Mouse (Mus musculus): ENCODE results near the gene Tcam1.

Gene Tcam1

GRCm38 (mm10) chr11:106273311-106273684 lies 3.2 kb upstream of the Tcam1 start:
- DNase-seq (ENCODE audit: low spot score), result no peak

- DNase-seq (ENCODE audit: low spot score), result no peak
These were observed 2.7 kb upstream of the Tcam1 start for GRCm38 (mm10) chr11:106273811-106274210.

- DNase-seq (ENCODE audit: low spot score), result no peak
These were observed 2.1 kb upstream of the Tcam1 start for GRCm38 (mm10) chr11:106274374-106274773.

- no peak for DNase-seq (ENCODE audit: low spot score)
These were observed 1.5 kb upstream of the Tcam1 start for GRCm38 (mm10) chr11:106274971-106275411.

DNA sequence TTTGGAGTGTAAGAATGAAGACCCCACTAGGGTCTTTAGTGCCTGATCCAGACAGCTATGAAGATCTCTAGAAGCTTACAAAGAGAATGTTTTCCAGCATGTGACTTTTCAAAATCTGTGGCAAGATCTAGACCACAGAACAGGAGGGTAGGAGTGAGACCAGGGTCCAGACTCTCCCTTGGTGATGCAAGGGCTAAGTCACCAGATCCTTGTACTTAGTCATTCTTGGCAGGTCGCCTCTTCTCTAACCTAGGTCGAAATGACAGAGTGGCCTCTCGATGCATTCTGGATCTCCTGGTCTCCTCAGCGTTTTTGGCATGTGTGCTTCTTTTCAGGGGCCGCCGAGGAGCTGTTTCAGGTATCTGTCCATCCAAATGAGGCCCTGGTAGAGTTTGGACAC lies 6.0 kb downstream of the Tcam1 start:
- no peak for DNase-seq (ENCODE audit: low spot score)

- no peak for DNase-seq (ENCODE audit: low spot score)
These were observed 6.9 kb downstream of the Tcam1 start for GRCm38 (mm10) chr11:106283371-106283770.

DNA sequence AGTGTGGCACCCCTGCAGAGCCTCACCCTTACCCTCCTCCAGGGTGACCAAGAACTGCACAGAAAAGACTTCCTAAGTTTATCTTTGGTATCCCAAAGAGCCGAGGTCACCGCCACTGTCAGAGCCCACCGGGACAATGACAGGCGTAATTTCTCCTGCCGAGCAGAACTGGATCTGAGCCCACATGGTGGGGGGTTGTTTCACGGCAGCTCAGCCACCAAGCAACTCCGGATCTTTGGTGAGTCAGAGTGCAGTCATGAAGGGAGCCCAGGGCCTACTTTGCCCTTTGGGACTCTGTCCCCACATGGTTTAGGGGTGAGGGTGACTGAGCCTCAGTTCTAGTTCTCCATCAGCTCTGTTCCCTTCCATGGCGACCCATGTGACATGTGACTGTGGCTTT lies 7.7 kb downstream of the Tcam1 start:
- no peak for DNase-seq (ENCODE audit: low spot score)

- no peak for DNase-seq (ENCODE audit: low spot score)
These were observed 9.7 kb downstream of the Tcam1 start for GRCm38 (mm10) chr11:106286206-106286605.

DNA sequence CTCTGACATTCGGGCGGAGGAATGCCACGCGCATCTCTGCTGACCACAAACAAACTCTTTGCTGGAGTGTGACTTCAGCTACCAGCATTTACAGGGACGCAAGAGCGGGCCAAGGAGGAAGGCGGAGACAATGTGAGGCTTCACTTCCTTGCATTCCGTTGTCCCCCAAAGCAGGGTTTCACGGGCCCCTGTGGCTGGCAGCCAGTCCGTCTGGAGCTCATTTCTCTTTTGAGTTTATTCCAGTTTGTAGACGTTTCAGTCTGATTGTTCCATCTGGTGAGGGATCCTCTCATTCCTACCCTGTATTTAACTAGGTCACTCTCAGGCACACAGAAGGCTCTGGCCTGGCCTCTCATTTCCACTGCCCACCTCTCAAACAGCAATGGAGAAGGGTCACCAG lies 10.5 kb downstream of the Tcam1 start:
- DNase-seq (ENCODE audit: low spot score), result no peak

DNA sequence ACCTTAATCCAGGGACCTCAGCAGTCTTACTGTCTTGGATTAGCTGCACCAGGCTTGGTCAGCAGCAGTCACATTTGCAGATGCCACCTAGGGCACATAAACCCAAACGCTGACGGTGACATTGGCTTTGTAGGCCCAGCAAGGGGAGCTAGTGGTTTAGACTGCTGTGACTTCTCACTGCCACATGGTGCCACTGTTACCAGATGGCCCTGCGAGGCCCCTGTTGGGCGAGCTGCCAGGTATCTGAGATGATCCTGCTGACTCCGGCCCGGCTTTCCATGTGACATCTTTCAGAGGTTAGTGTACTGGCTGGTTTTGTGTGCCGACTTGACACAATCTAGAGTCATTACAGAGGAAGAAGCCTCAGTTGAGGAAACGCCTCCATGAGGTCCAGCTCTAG lies 12.9 kb downstream of the Tcam1 start:
- DNase-seq (ENCODE audit: low spot score), result no peak

DNA sequence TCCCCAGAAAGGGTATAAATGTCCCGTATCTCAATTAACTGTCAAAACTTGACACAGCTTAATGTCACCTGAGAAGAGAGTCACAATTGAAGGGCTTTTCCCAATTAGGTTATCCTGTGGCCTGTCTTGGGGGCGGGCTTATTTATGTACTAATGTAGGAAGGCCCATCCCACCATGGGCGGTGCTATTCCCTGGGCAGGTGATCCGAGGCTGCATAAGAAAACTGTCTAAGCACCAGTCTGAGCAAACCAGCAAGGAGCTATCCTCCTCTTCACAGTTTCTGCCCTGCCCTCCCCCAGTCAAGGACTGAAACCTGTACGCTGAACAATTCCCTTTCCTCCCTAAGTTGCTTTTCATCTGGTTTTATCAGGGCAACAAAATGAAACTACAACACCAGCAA lies 13.9 kb downstream of the Tcam1 start:
- DNase-seq (ENCODE audit: low spot score), result no peak

- DNase-seq (ENCODE audit: low spot score), result no peak
These were observed 15.4 kb downstream of the Tcam1 start for GRCm38 (mm10) chr11:106291861-106292260.

- no peak for DNase-seq (ENCODE audit: low spot score)
These were observed 25.3 kb downstream of the Tcam1 start, which contains the start of gene Gh for GRCm38 (mm10) chr11:106301765-106302164. TSS of gene Gh (minus strand) at chr11:106301865.

GRCm38 (mm10) chr11:106302634-106303033 lies 26.2 kb downstream of the Tcam1 start:
- DNase-seq (ENCODE audit: low spot score), result no peak

DNA sequence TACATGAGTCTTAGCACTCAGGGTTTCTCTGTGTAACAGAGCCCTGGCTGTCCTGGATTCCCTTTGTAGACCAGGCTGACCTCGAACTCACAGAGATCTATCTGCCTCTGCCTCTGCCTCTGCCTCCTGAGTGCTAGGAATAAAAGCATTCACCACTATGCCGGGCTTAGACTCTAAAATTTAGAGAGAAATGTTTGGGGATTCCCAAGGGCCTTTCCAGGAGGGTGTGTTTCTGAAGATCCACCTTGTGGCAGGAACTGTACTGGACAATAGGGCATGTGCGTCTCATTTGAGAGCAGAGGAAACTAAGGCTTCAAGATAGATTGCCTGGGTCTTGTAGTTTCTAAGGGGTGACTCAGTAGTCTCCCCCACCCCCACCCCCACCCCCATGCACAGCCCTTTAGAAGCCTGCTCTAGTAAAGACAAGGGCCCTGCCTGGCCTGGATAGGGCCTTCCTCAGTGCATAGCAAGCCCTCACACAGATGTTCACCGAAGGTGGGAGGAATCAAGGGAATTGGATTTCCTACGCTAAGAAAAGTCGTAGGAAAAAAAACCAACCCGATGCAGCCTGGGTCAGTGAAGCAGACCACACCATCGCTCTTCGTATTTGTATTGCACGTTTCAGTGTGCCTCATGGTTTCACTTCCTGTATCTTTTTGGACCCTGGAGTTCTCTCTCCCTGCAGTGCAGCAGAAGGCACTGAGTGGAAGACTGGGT lies 29.0 kb downstream of the Tcam1 start:
- no peak for DNase-seq (ENCODE audit: low spot score)

DNA sequence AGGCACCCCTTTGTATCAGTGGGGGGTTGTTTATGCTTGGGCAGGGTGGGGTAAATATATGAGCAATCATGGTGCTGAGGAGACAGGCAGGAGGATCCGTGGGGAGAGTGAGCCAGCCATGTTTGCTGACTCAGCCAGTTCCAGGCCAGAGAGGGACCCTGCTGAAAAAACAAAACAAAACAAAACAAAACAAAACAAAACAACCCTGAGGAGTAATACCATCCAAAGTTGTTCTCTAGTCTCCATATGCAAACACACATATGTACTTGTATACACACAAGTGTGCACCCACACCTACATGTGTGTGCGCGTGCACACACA lies 29.6 kb downstream of the Tcam1 start:
- DNase-seq (ENCODE audit: low spot score), result no peak

DNA sequence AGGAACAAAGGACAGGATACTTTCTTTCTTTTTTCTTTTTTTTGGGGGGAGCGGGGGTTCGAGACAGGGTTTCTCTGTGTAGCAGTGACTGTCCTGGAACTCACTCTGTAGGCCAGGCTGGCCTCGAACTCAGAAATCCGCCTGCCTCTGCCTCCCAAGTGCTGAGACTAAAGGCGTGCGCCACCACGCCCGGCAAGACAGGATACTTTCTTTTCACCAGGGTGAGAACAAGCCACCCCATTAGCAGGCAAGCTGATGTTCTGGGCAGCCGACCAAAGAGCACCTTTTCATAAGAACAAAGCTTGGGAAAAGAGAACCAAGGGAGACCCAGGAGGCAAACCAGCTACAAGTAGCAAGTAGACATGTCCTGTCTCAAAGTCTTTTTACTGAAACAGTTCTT lies 30.3 kb downstream of the Tcam1 start:
- no peak for DNase-seq (ENCODE audit: low spot score)

GRCm38 (mm10) chr11:106307432-106307831 lies 31.0 kb downstream of the Tcam1 start:
- no peak for DNase-seq (ENCODE audit: low spot score)

- no peak for DNase-seq (ENCODE audit: low spot score)
These were observed 31.7 kb downstream of the Tcam1 start for GRCm38 (mm10) chr11:106308162-106308561.

DNA sequence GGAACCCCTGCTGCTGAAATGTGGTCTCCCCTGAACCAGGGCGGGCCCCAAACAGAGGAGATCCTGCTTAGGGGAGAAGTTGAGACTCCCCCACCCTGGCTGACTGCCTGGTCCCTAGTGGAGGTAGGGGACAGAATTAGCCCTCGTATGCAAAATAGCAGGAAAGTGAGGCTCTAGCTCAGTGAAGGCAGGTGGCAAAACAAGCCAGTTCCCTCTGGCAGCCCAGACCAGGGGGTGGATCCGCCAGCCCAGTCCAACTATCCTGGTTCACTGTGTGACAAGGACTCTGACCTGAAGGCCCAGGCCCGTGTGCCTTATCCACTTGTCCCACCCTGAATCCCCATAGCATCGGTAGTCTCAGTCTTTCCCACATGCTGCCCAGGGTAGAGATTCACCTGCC lies 33.7 kb downstream of the Tcam1 start:
- no peak for DNase-seq (ENCODE audit: low spot score)

- DNase-seq (ENCODE audit: low spot score), result no peak
These were observed 37.1 kb downstream of the Tcam1 start for GRCm38 (mm10) chr11:106313533-106313932.

GRCm38 (mm10) chr11:106314333-106314812 lies 37.9 kb downstream of the Tcam1 start, which contains the start of gene Cd79b:
TSS of gene Cd79b (minus strand) at chr11:106314762.
- DNase-seq (ENCODE audit: low spot score), result no peak

GRCm38 (mm10) chr11:106316416-106316815 lies 39.9 kb downstream of the Tcam1 start:
- DNase-seq (ENCODE audit: low spot score), result no peak

DNA sequence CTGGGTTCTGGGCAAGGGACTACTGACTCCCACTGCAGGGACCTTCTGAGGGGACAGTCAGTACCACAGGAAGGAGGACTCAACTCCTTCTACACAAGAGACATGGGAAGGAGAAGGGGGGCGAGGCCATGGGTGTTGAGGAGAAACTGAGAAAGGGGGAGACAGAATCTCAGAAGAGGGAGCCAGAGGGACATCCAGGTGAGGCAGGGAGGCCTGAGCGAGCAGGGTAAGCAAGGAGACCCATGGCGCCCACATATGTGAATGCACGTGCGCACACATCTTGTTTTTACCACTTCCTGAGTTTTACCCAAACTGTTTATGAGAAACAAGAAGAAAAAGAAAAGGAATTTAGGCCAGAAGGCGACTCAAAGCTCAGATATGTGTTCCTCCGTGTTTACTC lies 41.3 kb downstream of the Tcam1 start:
- DNase-seq (ENCODE audit: low spot score), result no peak

Data from layer of hippocampus, adult 9-10 months (tissue).